Mouse (Mus musculus) kidney, embryonic 15.5 days (tissue): ENCODE data around the gene Aldh1b1. TPM values are rescaled to one million over a fixed set of nuclear protein-coding genes. Genes with fewer than 3 reads are reported as not detected.

Source experiments
- ATAC-seq: fragments of 200-750 bp; cut with Nextera tagmentation; replicated peaks from 2 replicates; pipeline ENCODE4 v1.8.0; 2017; ENCODE audit warnings: moderate TSS enrichment; ENCODE audit not compliant: low FRiP score
- H3K27ac ChIP-seq: fragments of 300-500 bp; sonication (generic); 2 replicates; pipeline ENCODE4 v1.5.1; 2015; ENCODE audit warnings: mild to moderate bottlenecking, inconsistent platforms
- H3K27me3 ChIP-seq: fragments of 300-500 bp; sonication (generic); 2 replicates; pipeline ENCODE4 v1.6.1; 2015; ENCODE audit warnings: inconsistent platforms
- H3K36me3 ChIP-seq: fragments of 300-500 bp; sonication (generic); 2 replicates; pipeline ENCODE4 v1.6.1; 2015; ENCODE audit warnings: inconsistent platforms
- H3K4me1 ChIP-seq: fragments of 300-500 bp; sonication (generic); 2 replicates; pipeline ENCODE4 v1.6.1; 2015; ENCODE audit warnings: inconsistent platforms
- H3K4me2 ChIP-seq: fragments of 300-500 bp; sonication (generic); 2 replicates; pipeline ENCODE4 v1.6.1; 2015; ENCODE audit warnings: moderate library complexity, mild to moderate bottlenecking, inconsistent platforms
- H3K4me3 ChIP-seq: fragments of 300-500 bp; sonication (generic); replicated peaks from 2 replicates; pipeline ENCODE4 v1.5.1; 2015; ENCODE audit warnings: mild to moderate bottlenecking, inconsistent platforms
- H3K9ac ChIP-seq: fragments of 300-500 bp; sonication (generic); 2 replicates; pipeline ENCODE4 v1.6.1; 2015; ENCODE audit warnings: mild to moderate bottlenecking, inconsistent platforms
- H3K9me3 ChIP-seq: fragments of 300-500 bp; sonication (generic); replicated peaks from 2 replicates; pipeline ENCODE4 v1.6.1; 2016; ENCODE audit warnings: inconsistent platforms
- WGBS: fragments of 180-500 bp; shearing (Covaris S2); methylation state at CpG from one replicate; pipeline ENCODE4 v1.1.7; 2015; ENCODE audit warnings: mixed read lengths; 5-methylcytosine and 5-hydroxymethylcytosine counted together
- polyA plus RNA-seq: library from polyadenylated mRNA; unstranded; fragments of >200 nt; fragmentation: Nextera tagmentation; extraction: Ambion mirVana; gene quantifications from 2 replicates; pipeline ENCODE4 v1.2.1, GENCODE M21; 2015

Aldh1b1 gene
- polyA plus RNA-seq, result 10.8 and 11.2 TPM in 2 replicates

- ATAC-seq, result peak; percentile 72
- Histone ChIP-seq H3K9ac (peak within 1 kb of the TSS; percentile 50), H3K27me3 (peaks cover 3% of the 10 kb centered on the region; the same call in 1 of the 2 replicates), H3K27ac (no peak within 1 kb of the TSS), H3K4me1 (peaks cover 33% of the 10 kb centered on the region), H3K4me3 (peak within 1 kb of the TSS; percentile 49), H3K36me3 (no peaks in the 10 kb centered on the region), H3K4me2 (peak within 1 kb of the TSS; percentile 86), H3K9me3 (no peaks in the 10 kb centered on the region)
- WGBS, result under 1% methylated on average over 26 of the region's 26 CpGs
Measured at GRCm38 (mm10) chr4:45798964-45799363, at the start of gene Aldh1b1. Aldh1b1 (plus strand) TSS chr4:45799022.

GRCm38 (mm10) chr4:45749449-45749848 is 49.4 kb upstream of the Aldh1b1 start:
- no peak for ATAC-seq
- H3K4me3 ChIP-seq, result no peak overlapping the region
- H3K36me3 ChIP-seq, result no peaks in the 10 kb centered on the region
- peaks cover 23% of the 10 kb centered on the region; the same call in 1 of the 2 replicates for H3K4me1 ChIP-seq
- WGBS, result 74% methylated on average over 10 of the region's 10 CpGs
- H3K27me3 ChIP-seq, result 0 out of 2 replicates have a peak, but pooled peaks cover 2% of the 10 kb centered on the region
- H3K9me3 ChIP-seq, result no peaks in the 10 kb centered on the region
- H3K4me2 ChIP-seq, result no peak overlapping the region
- no peak overlapping the region for H3K27ac ChIP-seq
- no peak overlapping the region for H3K9ac ChIP-seq

- Histone ChIP-seq H3K9me3 (no peaks in the 10 kb centered on the region), H3K27me3 (0 out of 2 replicates have a peak, but pooled peaks cover 2% of the 10 kb centered on the region), H3K27ac (no peak overlapping the region), H3K36me3 (no peaks in the 10 kb centered on the region), H3K9ac (no peak overlapping the region), H3K4me2 (no peak overlapping the region), H3K4me3 (no peak overlapping the region), H3K4me1 (peaks cover 21% of the 10 kb centered on the region; the same call in 1 of the 2 replicates)
- 78% methylated on average over 6 of the region's 6 CpGs for WGBS
- ATAC-seq, result no peak
Measured at GRCm38 (mm10) chr4:45750477-45750876, 48.3 kb upstream of the Aldh1b1 start.

GRCm38 (mm10) chr4:45753211-45753809 is 45.5 kb upstream of the Aldh1b1 start:
- 40% methylated on average over 6 of the region's 6 CpGs for WGBS
- H3K9ac ChIP-seq, result no peak overlapping the region
- no peak for ATAC-seq

GRCm38 (mm10) chr4:45754171-45754570 is 44.7 kb upstream of the Aldh1b1 start:
- WGBS, result 79% methylated on average over 4 of the region's 4 CpGs
- H3K4me1 ChIP-seq, result peaks cover 45% of the 10 kb centered on the region
- no peaks in the 10 kb centered on the region for H3K36me3 ChIP-seq
- no peak for ATAC-seq
- H3K4me2 ChIP-seq, result no peak overlapping the region
- H3K9ac ChIP-seq, result no peak overlapping the region
- H3K4me3 ChIP-seq, result no peak overlapping the region
- no peaks in the 10 kb centered on the region for H3K9me3 ChIP-seq
- no peak overlapping the region for H3K27ac ChIP-seq
- peaks cover 6% of the 10 kb centered on the region; the same call in 1 of the 2 replicates for H3K27me3 ChIP-seq

More at GRCm38 (mm10) chr4:45753211-45753809, 45.5 kb upstream of the Aldh1b1 start:
- Histone ChIP-seq H3K4me2 (no peak overlapping the region), H3K9me3 (no peaks in the 10 kb centered on the region), H3K36me3 (no peaks in the 10 kb centered on the region), H3K4me1 (peaks cover 37% of the 10 kb centered on the region), H3K27ac (no peak overlapping the region), H3K27me3 (peaks cover 6% of the 10 kb centered on the region; the same call in 1 of the 2 replicates), H3K4me3 (no peak overlapping the region)

- Histone ChIP-seq H3K9ac (no peak overlapping the region), H3K4me3 (no peak overlapping the region), H3K36me3 (no peaks in the 10 kb centered on the region), H3K27me3 (peaks cover 4% of the 10 kb centered on the region; the same call in 1 of the 2 replicates), H3K4me1 (peaks cover 48% of the 10 kb centered on the region), H3K4me2 (no peak overlapping the region), H3K27ac (no peak overlapping the region), H3K9me3 (no peaks in the 10 kb centered on the region)
- 74% methylated on average over 9 of the region's 9 CpGs for WGBS
- ATAC-seq, result no peak
Measured at GRCm38 (mm10) chr4:45755097-45755496, 43.7 kb upstream of the Aldh1b1 start.

GRCm38 (mm10) chr4:45755881-45756280 is 42.9 kb upstream of the Aldh1b1 start:
- Histone ChIP-seq H3K27me3 (peaks cover 4% of the 10 kb centered on the region; the same call in 1 of the 2 replicates), H3K36me3 (no peaks in the 10 kb centered on the region), H3K4me1 (peaks cover 48% of the 10 kb centered on the region), H3K9ac (no peak overlapping the region), H3K27ac (no peak overlapping the region), H3K4me2 (no peak overlapping the region), H3K4me3 (no peak overlapping the region), H3K9me3 (no peaks in the 10 kb centered on the region)
- no peak for ATAC-seq
- WGBS, result 66% methylated on average over 17 of the region's 17 CpGs

GRCm38 (mm10) chr4:45757941-45758340 is 40.9 kb upstream of the Aldh1b1 start:
- ATAC-seq, result peak; percentile 46
- peaks cover 10% of the 10 kb centered on the region for H3K27me3 ChIP-seq
- H3K36me3 ChIP-seq, result no peaks in the 10 kb centered on the region
- no peak overlapping the region for H3K4me3 ChIP-seq
- H3K9me3 ChIP-seq, result no peaks in the 10 kb centered on the region
- 17% methylated on average over 5 of the region's 5 CpGs for WGBS
- peaks cover 44% of the 10 kb centered on the region for H3K4me1 ChIP-seq
- H3K4me2 ChIP-seq, result no peak overlapping the region
- H3K9ac ChIP-seq, result no peak overlapping the region
- H3K27ac ChIP-seq, result peak overlapping the region; percentile 18; the same call in 1 of the 2 replicates

- Histone ChIP-seq H3K27me3 (peaks cover 25% of the 10 kb centered on the region), H3K4me3 (no peak overlapping the region), H3K36me3 (no peaks in the 10 kb centered on the region), H3K9me3 (no peaks in the 10 kb centered on the region), H3K27ac (no peak overlapping the region), H3K4me2 (no peak overlapping the region), H3K9ac (no peak overlapping the region), H3K4me1 (peaks cover 48% of the 10 kb centered on the region)
- 74% methylated on average over 8 of the region's 8 CpGs for WGBS
- no peak for ATAC-seq
Measured at GRCm38 (mm10) chr4:45759411-45759810, 39.4 kb upstream of the Aldh1b1 start.

- Histone ChIP-seq H3K4me1 (peaks cover 58% of the 10 kb centered on the region), H3K4me3 (no peak overlapping the region), H3K4me2 (no peak overlapping the region), H3K27ac (no peak overlapping the region), H3K9me3 (no peaks in the 10 kb centered on the region), H3K9ac (no peak overlapping the region), H3K36me3 (no peaks in the 10 kb centered on the region), H3K27me3 (peaks cover 45% of the 10 kb centered on the region)
- ATAC-seq, result no peak
- 91% methylated on average over 4 of the region's 4 CpGs for WGBS
Measured at GRCm38 (mm10) chr4:45762600-45762999, 36.2 kb upstream of the Aldh1b1 start.

GRCm38 (mm10) chr4:45763288-45764140 is 35.3 kb upstream of the Aldh1b1 start:
- 12% methylated on average over 18 of the region's 18 CpGs for WGBS
- Histone ChIP-seq H3K4me1 (peaks cover 58% of the 10 kb centered on the region), H3K9ac (no peak overlapping the region), H3K4me2 (peak overlapping the region; percentile 52), H3K4me3 (peak overlapping the region; percentile 22), H3K27ac (peak overlapping the region; percentile 16; the same call in 1 of the 2 replicates), H3K27me3 (peaks cover 52% of the 10 kb centered on the region), H3K9me3 (no peaks in the 10 kb centered on the region), H3K36me3 (no peaks in the 10 kb centered on the region)
- ATAC-seq, result no peak

GRCm38 (mm10) chr4:45764141-45764494 is 34.7 kb upstream of the Aldh1b1 start:
- no peaks in the 10 kb centered on the region for H3K36me3 ChIP-seq

More at GRCm38 (mm10) chr4:45764141-45764494, 34.7 kb upstream of the Aldh1b1 start:
- H3K9me3 ChIP-seq, result no peaks in the 10 kb centered on the region
- H3K27ac ChIP-seq, result peak overlapping the region; percentile 16; the same call in 1 of the 2 replicates
- WGBS, result 13% methylated on average over 10 of the region's 10 CpGs
- peaks cover 58% of the 10 kb centered on the region for H3K4me1 ChIP-seq
- no peak for ATAC-seq
- no peak overlapping the region for H3K9ac ChIP-seq
- peak overlapping the region; percentile 22 for H3K4me3 ChIP-seq
- H3K27me3 ChIP-seq, result peaks cover 58% of the 10 kb centered on the region
- H3K4me2 ChIP-seq, result peak overlapping the region; percentile 52
